Mouse (Mus musculus) layer of hippocampus, postnatal 14 days (tissue): ENCODE measurements around the gene Map3k12. TPM values are rescaled to one million over a fixed set of nuclear protein-coding genes. Genes with fewer than 3 reads are reported as not detected.

Source experiments
- DNase-seq, 2 experiments: peaks; one replicate each; pipeline ENCODE4 v3.0.0; 2021 to 2022; ENCODE audit warnings: low spot score in 2 of 2, mixed read lengths in 1 of 2
- long read RNA-seq, 2 experiments: library from polyadenylated mRNA; stranded (forward); transcript quantifications; one replicate each; pipeline ENCODE4 v2.0.0; 2021
- total RNA-seq, 2 experiments: library from RNA; stranded (reverse); gene quantifications; 2 replicates each; pipeline ENCODE4 v1.2.3; 2021

Map3k12 gene
- 10 to 100 TPM; 81.9 to 89.4 TPM for total RNA-seq
- long read RNA-seq, experiment 1, full-length matches to known transcripts: 23 of 62 reads
- long read RNA-seq, experiment 1, partial matches to known transcripts: 13 of 62 reads
- long read RNA-seq, experiment 1, other reads (novel, unspliced or antisense): 26 of 62 reads
- long read RNA-seq, experiment 2, full-length matches to known transcripts: 24 of 82 reads
- long read RNA-seq, experiment 2, partial matches to known transcripts: 25 of 82 reads
- long read RNA-seq, experiment 2, other reads (novel, unspliced or antisense): 33 of 82 reads

DNA sequence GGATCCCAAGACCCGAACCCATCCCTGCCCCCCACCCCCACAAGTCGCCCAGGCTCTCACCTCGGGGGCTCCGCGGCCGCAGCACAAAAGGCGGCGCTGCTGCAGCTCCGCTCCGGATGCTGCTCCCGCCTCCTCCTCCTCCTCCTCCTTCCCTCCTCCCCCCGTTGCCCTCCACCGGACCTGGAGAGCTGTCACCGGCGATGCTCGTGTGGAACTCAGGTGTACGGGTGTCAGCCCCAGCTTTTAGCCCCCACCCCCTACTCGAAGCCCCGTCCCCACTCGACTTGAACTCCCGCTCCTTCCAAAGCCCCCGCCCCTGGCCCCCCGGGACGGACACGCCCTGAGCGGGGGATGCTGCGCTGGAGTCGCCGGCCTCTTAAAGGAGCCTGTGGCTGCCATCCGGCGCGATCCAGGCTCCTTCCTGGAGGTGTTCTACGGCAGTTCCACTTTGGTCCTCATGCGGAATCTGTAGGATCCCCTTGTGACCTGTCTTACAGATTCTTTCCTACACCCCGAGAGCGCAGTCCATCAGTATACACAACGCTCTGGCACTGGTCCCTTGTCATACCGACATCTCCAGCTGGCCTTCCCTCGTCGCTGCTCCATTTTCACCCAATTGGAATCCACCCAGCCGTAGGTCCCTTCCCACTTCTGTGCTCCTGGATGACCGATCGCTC, at the start of gene Map3k12:
Gene Map3k12 (minus strand): TSS at position 337 of the 677 bp plus-strand sequence.
- DNase-seq: peak; percentile 79 to 81

DNA sequence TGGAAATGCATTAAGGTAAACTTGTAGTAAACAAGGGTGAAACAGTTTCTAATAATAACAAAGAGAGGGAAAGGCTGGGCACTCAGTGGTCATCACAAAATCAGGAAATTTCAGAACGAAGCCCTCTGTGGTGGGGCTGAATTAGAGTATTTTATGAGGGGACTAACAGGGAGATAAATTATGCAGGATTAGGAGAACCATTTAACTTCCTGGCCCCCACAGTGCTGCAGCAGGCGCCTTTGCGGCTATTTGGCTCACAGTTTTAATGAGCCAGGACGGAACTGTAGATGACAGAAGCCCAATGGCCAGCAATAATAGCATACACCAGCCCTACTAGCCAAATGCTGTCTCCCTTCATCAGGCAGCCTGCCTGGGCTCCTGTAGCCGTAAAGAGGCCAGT, 46.8 kb upstream of the Map3k12 start:
- peak in 1 of 2 experiments; percentile 44 for DNase-seq

DNA sequence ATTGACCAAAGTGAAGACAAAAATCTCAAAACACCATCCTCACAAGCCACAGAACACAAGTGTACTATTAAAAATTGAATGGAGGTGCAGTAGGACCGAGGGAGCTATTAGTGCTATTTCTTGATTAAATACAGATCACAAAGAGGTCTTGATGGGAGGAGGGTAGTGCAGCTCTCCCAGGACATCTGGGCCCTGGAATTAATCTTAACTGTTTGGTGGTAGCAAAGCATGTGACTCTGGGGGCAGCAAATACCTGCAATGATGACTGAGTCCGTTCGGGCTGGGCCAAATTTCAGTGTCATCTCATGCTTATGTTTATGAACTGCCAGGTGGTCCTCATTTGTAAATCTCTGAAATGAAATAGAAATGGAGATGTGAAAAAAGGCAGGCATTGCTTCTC, 46.2 kb upstream of the Map3k12 start:
- no peak for DNase-seq

GRCm38 (mm10) chr15:102562491-102562890, 45.6 kb upstream of the Map3k12 start:
- no peak for DNase-seq

DNA sequence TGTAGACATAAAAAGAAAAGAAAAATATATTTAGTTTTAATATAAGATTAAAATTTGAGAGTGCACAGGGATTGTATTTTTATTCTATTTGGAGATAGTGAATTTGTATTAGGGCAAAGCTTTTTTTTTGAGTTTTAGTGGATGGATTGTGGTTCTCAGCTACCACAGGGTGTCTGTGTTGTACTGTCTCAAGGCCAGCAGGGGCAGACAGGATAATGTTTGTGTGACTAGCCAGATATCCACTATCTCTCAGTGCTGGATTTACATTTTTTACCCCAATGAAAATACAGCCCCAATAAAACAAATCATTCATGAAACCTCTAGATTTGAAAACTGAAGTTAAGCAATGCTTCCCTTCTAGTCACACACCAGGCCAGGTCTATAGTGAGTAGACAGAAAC, 40.7 kb upstream of the Map3k12 start:
- DNase-seq: no peak

GRCm38 (mm10) chr15:102555581-102555980, 38.7 kb upstream of the Map3k12 start:
- no peak for DNase-seq

DNA sequence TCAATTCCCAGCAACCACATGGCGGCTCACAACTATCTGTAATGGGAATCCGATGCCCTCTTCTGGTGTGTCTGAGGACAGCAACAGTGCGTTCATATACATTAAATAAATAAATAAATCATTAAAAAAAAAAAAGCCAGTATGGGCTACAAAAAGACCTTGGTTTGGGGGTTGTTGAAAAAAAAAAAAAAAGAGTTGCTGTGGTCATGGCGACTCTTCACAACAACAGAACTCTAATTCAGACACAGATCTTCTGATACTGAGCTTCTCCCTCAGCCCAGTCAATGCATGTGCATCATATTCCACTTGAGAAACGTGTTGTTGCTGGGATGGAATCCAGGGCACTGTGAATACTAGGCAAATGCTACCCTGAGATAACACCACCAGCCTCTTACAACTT, 35.7 kb upstream of the Map3k12 start:
- no peak for DNase-seq

GRCm38 (mm10) chr15:102547478-102547877, 30.6 kb upstream of the Map3k12 start:
- peak; percentile 46 to 60 for DNase-seq

DNA sequence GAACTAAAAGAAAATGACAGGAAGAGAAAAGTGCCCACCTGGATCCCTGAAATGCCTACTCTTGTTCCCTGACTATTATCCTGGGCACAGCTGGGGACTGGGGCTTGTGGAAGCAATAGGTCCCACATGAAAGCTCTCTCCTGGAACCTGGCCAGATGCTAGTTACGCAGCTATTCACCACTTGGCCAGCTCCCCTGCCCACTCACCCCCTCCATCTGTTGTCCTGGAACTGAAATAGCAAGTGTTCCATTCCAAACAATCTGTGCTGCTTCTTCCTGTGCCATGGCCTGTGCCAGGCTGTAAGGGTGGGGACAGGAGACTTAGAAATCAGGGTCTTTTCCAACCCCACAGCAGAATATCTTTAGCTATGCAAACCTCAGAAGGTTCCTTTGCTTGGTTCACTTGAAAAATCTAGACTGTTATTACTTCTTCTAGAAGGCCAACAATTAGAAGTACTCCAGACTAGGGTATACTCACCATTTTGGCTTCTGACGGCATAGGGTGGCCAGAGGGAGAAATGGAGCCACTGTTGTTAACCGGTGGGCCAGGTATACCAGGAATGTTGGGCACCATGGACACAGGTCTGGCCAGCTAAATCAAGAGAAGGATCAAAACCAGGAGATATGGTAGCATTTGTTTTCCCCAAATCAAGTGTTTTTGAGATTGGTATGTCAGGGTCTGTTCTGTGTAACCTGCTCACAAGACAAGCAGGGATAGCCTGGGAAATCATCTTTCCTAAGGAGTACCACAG, 30.0 kb upstream of the Map3k12 start:
- DNase-seq: peak; percentile 82 to 95

- DNase-seq: no peak
Observed at GRCm38 (mm10) chr15:102546246-102546645, 29.4 kb upstream of the Map3k12 start.

DNA sequence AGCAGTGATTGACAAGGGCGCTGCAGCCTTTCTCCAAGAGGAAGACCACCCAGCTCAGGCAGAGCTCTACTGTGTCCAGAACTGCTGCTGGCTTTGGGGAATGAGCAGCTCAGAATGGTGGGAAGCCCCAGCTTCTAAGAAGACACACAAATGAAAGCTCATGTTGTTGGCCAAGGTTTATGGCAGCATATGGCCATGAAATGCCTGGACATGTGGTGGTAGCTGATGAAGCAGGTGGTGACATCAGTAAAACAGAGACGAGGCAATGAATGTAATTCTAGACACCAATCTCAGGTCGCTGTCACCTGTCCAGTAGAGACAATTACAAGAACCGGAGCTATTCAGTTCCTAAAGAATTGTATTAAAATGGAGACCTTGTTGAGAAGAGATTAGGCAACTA, 27.9 kb upstream of the Map3k12 start:
- DNase-seq: peak in 1 of 2 experiments; percentile 72

DNA sequence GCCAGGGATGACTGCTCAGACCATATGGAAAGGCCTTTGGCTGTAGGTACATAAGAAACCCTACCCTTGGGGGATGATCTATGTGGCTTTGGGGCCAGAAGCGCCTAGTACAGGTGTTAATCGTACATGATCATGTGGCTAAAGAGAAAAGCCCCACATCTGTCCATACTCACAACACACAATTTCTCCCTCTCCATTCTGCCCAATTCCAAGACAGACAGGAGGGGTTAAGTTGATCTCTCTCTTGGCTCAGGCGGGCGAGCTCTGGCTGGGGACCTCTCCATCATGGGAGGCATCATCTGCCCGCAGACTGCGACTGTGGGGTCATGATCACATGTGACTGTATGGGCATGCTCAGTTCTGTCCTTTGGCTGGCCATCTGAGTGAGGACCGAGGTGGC, 17.1 kb upstream of the Map3k12 start:
- DNase-seq: no peak

- DNase-seq: no peak
Observed at GRCm38 (mm10) chr15:102532106-102532900, 15.4 kb upstream of the Map3k12 start.

GRCm38 (mm10) chr15:102531586-102531985, 14.7 kb upstream of the Map3k12 start:
- no peak for DNase-seq

- no peak for DNase-seq
Observed at GRCm38 (mm10) chr15:102530566-102530965, 13.7 kb upstream of the Map3k12 start.

DNA sequence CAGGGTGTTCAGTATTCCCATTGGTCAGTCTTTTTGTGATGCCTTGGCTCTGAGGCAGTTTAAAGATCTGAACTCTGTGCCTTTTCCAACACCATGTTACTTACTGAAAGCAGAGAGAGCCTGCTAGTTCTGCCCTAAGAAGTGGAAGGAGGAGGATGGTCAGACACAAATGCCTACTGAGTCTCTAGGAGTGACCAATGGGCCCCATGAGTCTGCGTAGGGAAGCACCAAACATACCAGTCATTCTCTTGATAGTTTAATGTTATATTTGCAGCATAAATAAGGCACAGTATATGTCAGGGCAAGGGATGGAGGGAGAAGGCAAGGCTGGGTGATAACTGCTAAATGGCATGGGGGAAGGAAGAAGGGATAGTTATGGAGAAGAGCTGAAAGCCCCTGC, 11.5 kb upstream of the Map3k12 start:
- DNase-seq: no peak

DNA sequence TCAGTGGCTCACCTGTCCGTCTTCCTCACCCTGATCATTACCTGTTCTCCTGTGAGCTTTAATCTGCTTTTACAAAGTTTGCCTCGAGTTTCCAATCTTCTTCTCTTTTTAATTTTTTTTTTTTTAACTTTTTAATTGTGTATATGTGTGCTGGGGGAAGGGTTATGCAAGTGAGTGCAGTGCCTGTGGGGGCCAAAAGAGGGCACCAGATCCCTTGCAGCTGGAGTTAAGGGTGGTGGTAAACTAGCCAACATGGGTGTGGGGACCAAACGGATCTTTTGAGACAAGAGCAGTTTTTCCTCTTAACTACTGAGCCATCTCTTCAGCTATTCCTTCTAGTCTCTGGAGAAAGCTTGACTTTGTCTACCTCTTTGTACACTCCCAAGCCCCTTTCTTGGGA, 11.1 kb upstream of the Map3k12 start:
- no peak for DNase-seq

- DNase-seq: no peak
Observed at GRCm38 (mm10) chr15:102526111-102527002, 9.5 kb upstream of the Map3k12 start.

GRCm38 (mm10) chr15:102524892-102525485, 8.1 kb upstream of the Map3k12 start, which contains the start of gene Npff:
Npff (minus strand) TSS chr15:102524942.
- peak; percentile 78 to 83 for DNase-seq

DNA sequence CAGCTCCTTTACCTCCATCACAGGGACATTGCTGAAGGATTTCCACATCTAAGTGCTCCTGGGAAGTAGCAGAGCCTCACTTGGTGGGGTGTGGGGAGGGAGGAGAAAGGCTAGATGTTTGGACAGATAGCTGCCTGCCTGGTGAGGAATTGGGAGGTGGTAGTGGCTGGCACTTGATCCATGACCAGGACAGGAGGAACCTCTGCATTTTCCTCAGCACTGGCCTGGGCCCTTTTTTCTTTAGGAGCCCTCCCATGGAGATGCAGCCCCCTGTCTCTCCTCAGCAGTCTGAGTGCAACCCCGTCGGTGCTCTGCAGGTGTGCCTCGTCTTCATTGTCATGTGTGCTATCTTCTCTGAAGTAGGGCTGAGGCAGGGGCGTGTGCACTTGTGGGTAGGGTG, 4.6 kb upstream of the Map3k12 start:
- DNase-seq: no peak
